Comparison of ENCODE assay signal across 21 mouse cellular contexts in genomic region chr10:122738526-122738925, GRCm38 (mm10). TPM values are rescaled to one million over a fixed set of nuclear protein-coding genes. Genes with fewer than 3 reads are reported as not detected.
DNase-seq lines count a peak whose midpoint lies in the region; ATAC-seq and TF ChIP-seq lines count a peak whose summit lies in the region.
"Had no signal": no experiment of that assay in that cellular context is flagged by ENCODE, and none has a peak within 500 bp of the region (broad histone marks: within the 10 kb centered on the region; RNA-seq: fewer than 3 reads in every experiment).

No protein-coding gene starts in this region.

- no peaks in the 10 kb centered on the region; the same call in 1 of the 2 replicates for H3K4me1 ChIP-seq in bone marrow, adult 2 months (ENCODE audit: control insufficient read depth, insufficient read depth, low read length)
- peaks cover 13% of the 10 kb centered on the region for H3K4me1 ChIP-seq in olfactory bulb, adult 2 months (ENCODE audit: control insufficient read depth, insufficient read depth, low read length)
- H3K4me1 ChIP-seq: liver, embryonic 12.5 days had no signal

- TF ChIP-seq POLR2A in bone marrow, adult 2 months (IDR thresholded peaks at IDR 0.05; ENCODE audit: borderline replicate concordance, control insufficient read depth, low read depth, low read length): no peak
- TF ChIP-seq POLR2A in olfactory bulb, adult 2 months (IDR thresholded peaks at IDR 0.05; ENCODE audit: insufficient read depth, low read depth, low read length): no peak

- no peak for DNase-seq in frontal cortex, postnatal 14 days (ENCODE audit: low spot score in 2 of 2)
- peak; percentile 73 for DNase-seq in right cerebral cortex, adult 18-20 months
- no peak for DNase-seq in right cerebral cortex, postnatal 14 days
- no peak for DNase-seq in heart, postnatal 36 days
- DNase-seq: cerebellum, adult 18-20 months; forebrain, postnatal 0 days; heart, postnatal 10 days; kidney, adult 18-20 months; kidney, postnatal 10 days; lung, embryonic 14.5 days; lung, postnatal 4 days; thymus, adult 18-20 months had no signal

- H3K4me3 ChIP-seq in bone marrow, adult 2 months (replicated peaks; ENCODE audit: control insufficient read depth, low read depth, low read length): no peak overlapping the region
- H3K4me3 ChIP-seq in olfactory bulb, adult 2 months (ENCODE audit: insufficient read depth, low read depth, low read length): no peak overlapping the region
- H3K4me3 ChIP-seq: erythroblast, embryonic 14.5 days; hindbrain, embryonic 15.5 days; liver, embryonic 12.5 days; midbrain, embryonic 15.5 days had no signal

- 0 out of 2 replicates have a peak overlapping the region, but pooled peaks have one; percentile 14 for H3K27ac ChIP-seq in bone marrow, adult 2 months (ENCODE audit: control insufficient read depth, insufficient read depth, low read depth, low read length, poor library complexity)
- 0 out of 2 replicates have a peak overlapping the region, but pooled peaks have one; percentile 12 for H3K27ac ChIP-seq in olfactory bulb, adult 2 months (ENCODE audit: insufficient read depth, low read depth, low read length)
- H3K27ac ChIP-seq: hindbrain, embryonic 15.5 days; liver, embryonic 12.5 days; midbrain, embryonic 15.5 days had no signal

- intact Hi-C loops in heart, postnatal 36 days (cut with DNase I): no loop called here

- WGBS in bone marrow, adult 2 months: 77% methylated on average over 10 of the region's 10 CpGs
- WGBS in olfactory bulb, adult 2 months: 88% methylated on average over 10 of the region's 10 CpGs

- TF ChIP-seq CTCF in bone marrow, adult 2 months (IDR thresholded peaks at IDR 0.05; ENCODE audit: control insufficient read depth, insufficient read depth, low read length): no peak
- TF ChIP-seq CTCF in olfactory bulb, adult 2 months (IDR thresholded peaks at IDR 0.05; ENCODE audit: insufficient read depth, low read depth, low read length): no peak

- peak; percentile 66 for ATAC-seq in frontal cortex, adult (ENCODE audit: low TSS enrichment)
- ATAC-seq in megakaryocyte-erythroid progenitor cell, adult 5-6 weeks (replicated peaks; ENCODE audit: low FRiP score, low TSS enrichment, poor library complexity, severe bottlenecking): no peak
- ATAC-seq: forebrain, postnatal 0 days; liver, embryonic 12.5 days; Patski had no signal

RNA-seq across cellular contexts. Expression of gene Ppm1h, which starts 60.0 kb away (rescaled TPM):
- polyA plus RNA-seq in bone marrow, adult 2 months (2011; ENCODE audit: insufficient read depth, insufficient read length, low replicate concordance, missing spikeins): 9.3 and 13.1 TPM in 2 replicates
- 422 TPM in 1 of 2 replicates, not detected in the other for polyA plus RNA-seq in olfactory bulb, adult 2 months (2012; ENCODE audit: insufficient read depth, insufficient read length, low replicate concordance, missing spikeins)
- 3.7 and 7.2 TPM in 2 replicates for total RNA-seq in megakaryocyte-erythroid progenitor cell, adult 5-6 weeks (2014; fragmentation: Nextera tagmentation)
- 2.8 and 4.8 TPM in 2 replicates for total RNA-seq in megakaryocyte-erythroid progenitor cell, adult 5-6 weeks (2017)
- total RNA-seq in heart, postnatal 36 days (2021): 1 to 10 TPM; 6.7 to 7.8 TPM
- polyA plus RNA-seq: erythroblast, embryonic 14.5 days had no signal
